Mouse (Mus musculus): Measurements from ENCODE around the gene Kcnh7. TPM values are rescaled to one million over a fixed set of nuclear protein-coding genes. Genes with fewer than 3 reads are reported as not detected.

The Kcnh7 gene
- polyA plus RNA-seq, 1 experiment from 2014 or later: 0.12 TPM

GRCm38 (mm10) chr2:62819231-62819630 lies 364.9 kb downstream of the Kcnh7 start:
- no peaks in the 10 kb centered on the region for H3K4me1 ChIP-seq (ENCODE audit: insufficient read depth)

GRCm38 (mm10) chr2:62816016-62816415 lies 368.1 kb downstream of the Kcnh7 start:
- WGBS (ENCODE audit: insufficient replicate concordance): 85% methylated on average over 3 of the region's 3 CpGs
- Histone ChIP-seq H3K27ac (ENCODE audit: low read depth) (no peak overlapping the region), H3K9me3 (ENCODE audit: low read length) (no peaks in the 10 kb centered on the region), H3K4me3 (ENCODE audit: low read depth, low read length) (no peak overlapping the region), H3K4me2 (ENCODE audit: low read depth, low read length) (no peak overlapping the region), H3K9ac (replicated peaks) (no peak overlapping the region), H3K4me1 (ENCODE audit: insufficient read depth) (no peaks in the 10 kb centered on the region), H3K27me3 (ENCODE audit: insufficient read depth, low read length) (no peaks in the 10 kb centered on the region), H3K36me3 (replicated peaks; ENCODE audit: insufficient read depth, low read length) (no peaks in the 10 kb centered on the region)
- ATAC-seq (no peak), DNase-seq (no peak)
- TF ChIP-seq EP300 (IDR thresholded peaks at IDR 0.05; ENCODE audit: low read depth) (no peak), CTCF (IDR thresholded peaks at IDR 0.05; ENCODE audit: low read depth) (no peak)

More at GRCm38 (mm10) chr2:62819231-62819630, 364.9 kb downstream of the Kcnh7 start:
- H3K4me3 ChIP-seq (ENCODE audit: low read depth, low read length): no peak overlapping the region
- H3K27me3 ChIP-seq (ENCODE audit: insufficient read depth, low read length): no peaks in the 10 kb centered on the region
- ATAC-seq (no peak), DNase-seq (no peak)
- no peak overlapping the region for H3K4me2 ChIP-seq (ENCODE audit: low read depth, low read length)
- H3K27ac ChIP-seq (ENCODE audit: low read depth): no peak overlapping the region
- TF ChIP-seq CTCF (IDR thresholded peaks at IDR 0.05; ENCODE audit: low read depth) (no peak), EP300 (IDR thresholded peaks at IDR 0.05; ENCODE audit: low read depth) (no peak)
- no peaks in the 10 kb centered on the region for H3K36me3 ChIP-seq (replicated peaks; ENCODE audit: insufficient read depth, low read length)
- H3K9ac ChIP-seq (replicated peaks): no peak overlapping the region
- 73% methylated on average over 2 of the region's 2 CpGs for WGBS (ENCODE audit: insufficient replicate concordance)
- no peaks in the 10 kb centered on the region for H3K9me3 ChIP-seq (ENCODE audit: low read length)

- Histone ChIP-seq H3K4me2 (ENCODE audit: low read depth, low read length) (no peak overlapping the region), H3K4me3 (ENCODE audit: low read depth, low read length) (no peak overlapping the region), H3K27me3 (ENCODE audit: insufficient read depth, low read length) (no peaks in the 10 kb centered on the region), H3K27ac (ENCODE audit: low read depth) (no peak overlapping the region), H3K36me3 (replicated peaks; ENCODE audit: insufficient read depth, low read length) (no peaks in the 10 kb centered on the region), H3K4me1 (ENCODE audit: insufficient read depth) (no peaks in the 10 kb centered on the region), H3K9me3 (ENCODE audit: low read length) (no peaks in the 10 kb centered on the region), H3K9ac (replicated peaks) (no peak overlapping the region)
- DNase-seq: no peak
- TF ChIP-seq CTCF (IDR thresholded peaks at IDR 0.05; ENCODE audit: low read depth) (no peak), EP300 (IDR thresholded peaks at IDR 0.05; ENCODE audit: low read depth) (no peak)
- no peak for ATAC-seq
- WGBS (ENCODE audit: insufficient replicate concordance): 44% methylated on average over 4 of the region's 4 CpGs
These were observed 375.3 kb downstream of the Kcnh7 start for GRCm38 (mm10) chr2:62808813-62809212.

GRCm38 (mm10) chr2:62807476-62807882 lies 376.6 kb downstream of the Kcnh7 start:
- H3K9me3 ChIP-seq (ENCODE audit: low read length): no peaks in the 10 kb centered on the region
- ATAC-seq: no peak
- WGBS (ENCODE audit: insufficient replicate concordance): 65% methylated on average over 3 of the region's 3 CpGs

GRCm38 (mm10) chr2:62806931-62807330 lies 377.2 kb downstream of the Kcnh7 start:
- Histone ChIP-seq H3K9ac (replicated peaks) (no peak overlapping the region), H3K27ac (ENCODE audit: low read depth) (no peak overlapping the region), H3K27me3 (ENCODE audit: insufficient read depth, low read length) (no peaks in the 10 kb centered on the region), H3K9me3 (ENCODE audit: low read length) (no peaks in the 10 kb centered on the region), H3K36me3 (replicated peaks; ENCODE audit: insufficient read depth, low read length) (no peaks in the 10 kb centered on the region), H3K4me1 (ENCODE audit: insufficient read depth) (no peaks in the 10 kb centered on the region), H3K4me2 (ENCODE audit: low read depth, low read length) (no peak overlapping the region), H3K4me3 (ENCODE audit: low read depth, low read length) (no peak overlapping the region)
- DNase-seq: no peak
- no peak for TF ChIP-seq CTCF (IDR thresholded peaks at IDR 0.05; ENCODE audit: low read depth)
- TF ChIP-seq EP300 (IDR thresholded peaks at IDR 0.05; ENCODE audit: low read depth): no peak
- ATAC-seq: no peak
- WGBS (ENCODE audit: insufficient replicate concordance): 71% methylated on average over 3 of the region's 3 CpGs

More at GRCm38 (mm10) chr2:62807476-62807882, 376.6 kb downstream of the Kcnh7 start:
- no peak overlapping the region for H3K27ac ChIP-seq (ENCODE audit: low read depth)
- TF ChIP-seq CTCF (IDR thresholded peaks at IDR 0.05; ENCODE audit: low read depth): no peak
- TF ChIP-seq EP300 (IDR thresholded peaks at IDR 0.05; ENCODE audit: low read depth): no peak
- no peak overlapping the region for H3K4me2 ChIP-seq (ENCODE audit: low read depth, low read length)
- no peaks in the 10 kb centered on the region for H3K36me3 ChIP-seq (replicated peaks; ENCODE audit: insufficient read depth, low read length)
- H3K4me3 ChIP-seq (ENCODE audit: low read depth, low read length): no peak overlapping the region
- no peaks in the 10 kb centered on the region for H3K4me1 ChIP-seq (ENCODE audit: insufficient read depth)
- H3K9ac ChIP-seq (replicated peaks): no peak overlapping the region
- DNase-seq: no peak
- no peaks in the 10 kb centered on the region for H3K27me3 ChIP-seq (ENCODE audit: insufficient read depth, low read length)

- H3K4me1 ChIP-seq (ENCODE audit: insufficient read depth): no peaks in the 10 kb centered on the region
- H3K4me2 ChIP-seq (ENCODE audit: low read depth, low read length): no peak overlapping the region
- no peaks in the 10 kb centered on the region for H3K36me3 ChIP-seq (replicated peaks; ENCODE audit: insufficient read depth, low read length)
- 52% methylated on average over 1 of the region's 1 CpGs for WGBS (ENCODE audit: insufficient replicate concordance)
- TF ChIP-seq CTCF (IDR thresholded peaks at IDR 0.05; ENCODE audit: low read depth) (no peak), EP300 (IDR thresholded peaks at IDR 0.05; ENCODE audit: low read depth) (no peak)
- no peaks in the 10 kb centered on the region for H3K27me3 ChIP-seq (ENCODE audit: insufficient read depth, low read length)
- H3K9me3 ChIP-seq (ENCODE audit: low read length): no peaks in the 10 kb centered on the region
- H3K4me3 ChIP-seq (ENCODE audit: low read depth, low read length): no peak overlapping the region
- no peak for DNase-seq
- no peak overlapping the region for H3K27ac ChIP-seq (ENCODE audit: low read depth)
- no peak for ATAC-seq
- no peak overlapping the region for H3K9ac ChIP-seq (replicated peaks)
These were observed 380.1 kb downstream of the Kcnh7 start for GRCm38 (mm10) chr2:62804030-62804429.

Measured in liver, postnatal 0 days (tissue).